Mouse (Mus musculus) embryonic facial prominence, embryonic 13.5 days (tissue): ENCODE data around the gene 4930518I15Rik. TPM values are rescaled to one million over a fixed set of nuclear protein-coding genes. Genes with fewer than 3 reads are reported as not detected.
A peak's percentile ranks its signal among the peaks of the same experiment; 100 is the strongest.
"Not testable (repeated sequence)": the region's sequence is repeated elsewhere in the genome, so short reads cannot be mapped to it uniquely, and the experiment has no call there.

ENCODE experiments used
- ATAC-seq: fragments of 200-750 bp; cut with Nextera tagmentation; 2 replicates; pipeline ENCODE4 v1.8.0; 2017; ENCODE audit warnings: low read depth; ENCODE audit not compliant: insufficient number of reproducible peaks, insufficient read depth, low FRiP score, low TSS enrichment
- H3K27ac ChIP-seq: fragments of 300-500 bp; sonication (generic); 2 replicates; pipeline ENCODE4 v1.5.1; 2015; ENCODE audit warnings: moderate library complexity, mild to moderate bottlenecking, inconsistent platforms
- H3K27me3 ChIP-seq: fragments of 300-500 bp; sonication (generic); 2 replicates; pipeline ENCODE4 v1.6.1; 2015; ENCODE audit warnings: mild to moderate bottlenecking, inconsistent platforms
- H3K36me3 ChIP-seq: fragments of 300-500 bp; sonication (generic); 2 replicates; pipeline ENCODE4 v1.6.1; 2015; ENCODE audit warnings: mild to moderate bottlenecking, inconsistent platforms
- H3K4me1 ChIP-seq: fragments of 300-500 bp; sonication (generic); 2 replicates; pipeline ENCODE4 v1.6.1; 2015; ENCODE audit warnings: inconsistent platforms
- H3K4me2 ChIP-seq: fragments of 300-500 bp; sonication (generic); 2 replicates; pipeline ENCODE4 v1.6.1; 2015; ENCODE audit warnings: moderate library complexity, mild to moderate bottlenecking, inconsistent platforms
- H3K4me3 ChIP-seq: fragments of 300-500 bp; sonication (generic); 2 replicates; pipeline ENCODE4 v1.5.1; 2015; ENCODE audit warnings: mild to moderate bottlenecking, inconsistent platforms
- H3K9ac ChIP-seq: fragments of 300-500 bp; sonication (generic); 2 replicates; pipeline ENCODE4 v1.6.1; 2015; ENCODE audit warnings: mild to moderate bottlenecking, inconsistent platforms
- H3K9me3 ChIP-seq: fragments of 300-500 bp; sonication (generic); 2 replicates; pipeline ENCODE4 v1.6.1; 2016; ENCODE audit warnings: inconsistent platforms
- WGBS: fragments of 180-500 bp; shearing (Covaris S2); methylation state at CpG from one replicate; pipeline ENCODE4 v1.1.7; 2015; ENCODE audit warnings: mixed read lengths; 5-methylcytosine and 5-hydroxymethylcytosine counted together
- polyA plus RNA-seq: library from polyadenylated mRNA; unstranded; fragments of >200 nt; fragmentation: Nextera tagmentation; extraction: Ambion mirVana; gene quantifications from 2 replicates; pipeline ENCODE4 v1.2.1, GENCODE M21; 2015

Gene 4930518I15Rik
- polyA plus RNA-seq, 1 experiment from 2014 or later: 14.6 TPM

GRCm38 (mm10) chr2:156892821-156893220 lies 35.1 kb upstream of the 4930518I15Rik start:
- WGBS: 79% methylated on average over 6 of the region's 6 CpGs
- Histone ChIP-seq H3K36me3 (no peaks in the 10 kb centered on the region), H3K27ac (no peak overlapping the region), H3K4me3 (no peak overlapping the region), H3K4me1 (no peaks in the 10 kb centered on the region), H3K9ac (no peak overlapping the region), H3K27me3 (no peaks in the 10 kb centered on the region), H3K4me2 (no peak overlapping the region), H3K9me3 (no peaks in the 10 kb centered on the region)
- ATAC-seq: no peak

GRCm38 (mm10) chr2:156892240-156892639 lies 34.5 kb upstream of the 4930518I15Rik start:
- Histone ChIP-seq H3K4me2 (no peak overlapping the region), H3K9me3 (no peaks in the 10 kb centered on the region), H3K4me3 (no peak overlapping the region), H3K27ac (no peak overlapping the region), H3K9ac (no peak overlapping the region), H3K27me3 (no peaks in the 10 kb centered on the region), H3K36me3 (no peaks in the 10 kb centered on the region), H3K4me1 (no peaks in the 10 kb centered on the region)
- ATAC-seq: no peak
- 62% methylated on average over 3 of the region's 3 CpGs for WGBS

GRCm38 (mm10) chr2:156888490-156888889 lies 30.7 kb upstream of the 4930518I15Rik start:
- no peak overlapping the region for H3K27ac ChIP-seq
- H3K9me3 ChIP-seq: no peaks in the 10 kb centered on the region
- no peak overlapping the region for H3K4me2 ChIP-seq
- no peak overlapping the region for H3K9ac ChIP-seq
- H3K4me3 ChIP-seq: no peak overlapping the region
- WGBS: 51% methylated on average over 3 of the region's 3 CpGs
- ATAC-seq: no peak
- H3K27me3 ChIP-seq: no peaks in the 10 kb centered on the region
- H3K36me3 ChIP-seq: no peaks in the 10 kb centered on the region
- no peaks in the 10 kb centered on the region for H3K4me1 ChIP-seq

- Histone ChIP-seq H3K9me3 (no peaks in the 10 kb centered on the region), H3K4me3 (no peak within 1 kb of the TSS), H3K4me2 (no peak within 1 kb of the TSS), H3K36me3 (no peaks in the 10 kb centered on the region), H3K27me3 (no peaks in the 10 kb centered on the region), H3K9ac (no peak within 1 kb of the TSS), H3K27ac (no peak within 1 kb of the TSS), H3K4me1 (no peaks in the 10 kb centered on the region)
- ATAC-seq: no peak
- WGBS: 62% methylated on average over 6 of the region's 6 CpGs
Observed at GRCm38 (mm10) chr2:156887017-156887416, 29.3 kb upstream of the 4930518I15Rik start, which contains the start of gene Sla2. Gene Sla2 (minus strand): TSS chr2:156887192.

GRCm38 (mm10) chr2:156886084-156886631 lies 28.4 kb upstream of the 4930518I15Rik start:
- Histone ChIP-seq H3K27me3 (no peaks in the 10 kb centered on the region), H3K4me3 (no peak overlapping the region), H3K9me3 (no peaks in the 10 kb centered on the region), H3K36me3 (no peaks in the 10 kb centered on the region), H3K4me1 (no peaks in the 10 kb centered on the region), H3K4me2 (no peak overlapping the region), H3K27ac (no peak overlapping the region), H3K9ac (no peak overlapping the region)
- WGBS: 75% methylated on average over 10 of the region's 10 CpGs
- ATAC-seq: no peak

- not testable (repeated sequence) for H3K4me1 ChIP-seq, H3K27ac ChIP-seq, ATAC-seq, H3K4me3 ChIP-seq, H3K4me2 ChIP-seq, H3K27me3 ChIP-seq, H3K9me3 ChIP-seq, H3K36me3 ChIP-seq
- H3K9ac ChIP-seq: peak overlapping the region; percentile 40; the same call in 1 of the 2 replicates
- WGBS: 39% methylated on average over 2 of the region's 2 CpGs
Observed at GRCm38 (mm10) chr2:156885666-156886065, 27.9 kb upstream of the 4930518I15Rik start.

- Histone ChIP-seq H3K4me3 (no peak overlapping the region), H3K36me3 (no peaks in the 10 kb centered on the region), H3K27me3 (no peaks in the 10 kb centered on the region), H3K9me3 (no peaks in the 10 kb centered on the region), H3K4me2 (no peak overlapping the region), H3K9ac (no peak overlapping the region), H3K27ac (no peak overlapping the region), H3K4me1 (no peaks in the 10 kb centered on the region)
- WGBS: 91% methylated on average over 10 of the region's 10 CpGs
- no peak for ATAC-seq
Observed at GRCm38 (mm10) chr2:156884396-156885211, 26.9 kb upstream of the 4930518I15Rik start.

- H3K9ac ChIP-seq: 0 out of 2 replicates have a peak overlapping the region, but pooled peaks have one; percentile 2
- H3K9me3 ChIP-seq: no peaks in the 10 kb centered on the region
- no peak overlapping the region for H3K27ac ChIP-seq
- ATAC-seq: no peak
- no peak overlapping the region for H3K4me2 ChIP-seq
- no peaks in the 10 kb centered on the region for H3K27me3 ChIP-seq
- WGBS: 30% methylated on average over 10 of the region's 10 CpGs
- H3K36me3 ChIP-seq: no peaks in the 10 kb centered on the region
- H3K4me1 ChIP-seq: 0 out of 2 replicates have a peak, but pooled peaks cover 2% of the 10 kb centered on the region
- H3K4me3 ChIP-seq: no peak overlapping the region
Observed at GRCm38 (mm10) chr2:156882431-156883001, 24.8 kb upstream of the 4930518I15Rik start.

GRCm38 (mm10) chr2:156879541-156879940 lies 21.8 kb upstream of the 4930518I15Rik start:
- Histone ChIP-seq H3K27me3 (no peaks in the 10 kb centered on the region), H3K4me2 (no peak overlapping the region), H3K9me3 (no peaks in the 10 kb centered on the region), H3K27ac (no peak overlapping the region), H3K4me3 (no peak overlapping the region), H3K4me1 (0 out of 2 replicates have a peak, but pooled peaks cover 2% of the 10 kb centered on the region), H3K36me3 (peaks cover 5% of the 10 kb centered on the region), H3K9ac (no peak overlapping the region)
- WGBS: 81% methylated on average over 3 of the region's 3 CpGs
- no peak for ATAC-seq

GRCm38 (mm10) chr2:156877726-156878125 lies 20.0 kb upstream of the 4930518I15Rik start:
- no peaks in the 10 kb centered on the region for H3K9me3 ChIP-seq
- H3K4me2 ChIP-seq: no peak overlapping the region
- peaks cover 23% of the 10 kb centered on the region for H3K36me3 ChIP-seq
- H3K27ac ChIP-seq: no peak overlapping the region
- WGBS: 61% methylated on average over 9 of the region's 9 CpGs
- H3K27me3 ChIP-seq: no peaks in the 10 kb centered on the region
- no peak overlapping the region for H3K9ac ChIP-seq
- H3K4me3 ChIP-seq: no peak overlapping the region
- no peak for ATAC-seq
- 0 out of 2 replicates have a peak, but pooled peaks cover 2% of the 10 kb centered on the region for H3K4me1 ChIP-seq

- no peak for ATAC-seq
- H3K9ac ChIP-seq: no peak overlapping the region
- no peaks in the 10 kb centered on the region for H3K27me3 ChIP-seq
- peaks cover 46% of the 10 kb centered on the region for H3K36me3 ChIP-seq
- peaks cover 9% of the 10 kb centered on the region; the same call in 1 of the 2 replicates for H3K4me1 ChIP-seq
- H3K9me3 ChIP-seq: no peaks in the 10 kb centered on the region
- WGBS: 93% methylated on average over 4 of the region's 4 CpGs
- no peak overlapping the region for H3K4me3 ChIP-seq
- H3K27ac ChIP-seq: no peak overlapping the region
- H3K4me2 ChIP-seq: no peak overlapping the region
Observed at GRCm38 (mm10) chr2:156874760-156875510, 17.2 kb upstream of the 4930518I15Rik start.
